Mouse (Mus musculus) embryonic facial prominence, embryonic 11.5 days (tissue): ENCODE measurements around the gene Napa. TPM values are rescaled to one million over a fixed set of nuclear protein-coding genes. Genes with fewer than 3 reads are reported as not detected.
A peak's percentile ranks its signal among the peaks of the same experiment; 100 is the strongest.

ENCODE experiments used
- ATAC-seq: fragments of 200-750 bp; cut with Nextera tagmentation; replicated peaks from 2 replicates; pipeline ENCODE4 v1.8.0; 2017; ENCODE audit warnings: low read depth; ENCODE audit not compliant: insufficient number of reproducible peaks, low FRiP score, low TSS enrichment
- DNase-seq: peaks from one replicate; pipeline ENCODE4 v3.0.0-alpha.2; 2015; ENCODE audit warnings: low spot score
- H3K27ac ChIP-seq: fragments of 300-500 bp; sonication (generic); replicated peaks from 2 replicates; pipeline ENCODE4 v1.5.1; 2014; ENCODE audit warnings: mild to moderate bottlenecking, low read depth, low read length, control low read depth
- H3K27me3 ChIP-seq: fragments of 300-500 bp; sonication (generic); 2 replicates; pipeline ENCODE4 v1.6.1; 2014; ENCODE audit warnings: mild to moderate bottlenecking, low read length, moderate library complexity, mixed read lengths; ENCODE audit not compliant: control insufficient read depth, insufficient read depth
- H3K36me3 ChIP-seq: fragments of 300-500 bp; sonication (generic); replicated peaks from 2 replicates; pipeline ENCODE4 v1.6.1; 2014; ENCODE audit warnings: low read depth, mild to moderate bottlenecking, low read length, moderate library complexity, mixed read lengths; ENCODE audit not compliant: control insufficient read depth, insufficient read depth
- H3K4me1 ChIP-seq: fragments of 300-500 bp; sonication (generic); 2 replicates; pipeline ENCODE4 v1.6.1; 2014; ENCODE audit warnings: low read length, mixed read lengths; ENCODE audit not compliant: control insufficient read depth, insufficient read depth
- H3K4me2 ChIP-seq: fragments of 300-500 bp; sonication (generic); 2 replicates; pipeline ENCODE4 v1.6.1; 2014; ENCODE audit warnings: low read depth, mild to moderate bottlenecking, control low read depth, low read length, moderate library complexity
- H3K4me3 ChIP-seq: fragments of 300-500 bp; sonication (generic); 2 replicates; pipeline ENCODE4 v1.5.1; 2014; ENCODE audit warnings: low read depth, low read length, control low read depth
- H3K9ac ChIP-seq: fragments of 300-500 bp; sonication (generic); replicated peaks from 2 replicates; pipeline ENCODE4 v1.6.1; 2014; ENCODE audit warnings: mild to moderate bottlenecking, control low read depth, low read length
- H3K9me3 ChIP-seq: fragments of 300-500 bp; sonication (generic); replicated peaks from 2 replicates; pipeline ENCODE4 v1.6.1; 2016; ENCODE audit warnings: mild to moderate bottlenecking, low read length, inconsistent platforms, mixed read lengths; ENCODE audit not compliant: control insufficient read depth
- WGBS: fragments of 180-500 bp; shearing (Covaris S2); extraction: QIAGEN DNeasy Blood & Tissue Kit; methylation state at CpG from one replicate; pipeline ENCODE4 v1.1.7; 2014; 5-methylcytosine and 5-hydroxymethylcytosine counted together
- polyA plus RNA-seq: library from polyadenylated mRNA; unstranded; fragments of >200 nt; fragmentation: Nextera tagmentation; extraction: Ambion mirVana; gene quantifications from 2 replicates; pipeline ENCODE4 v1.2.1, GENCODE M21; 2014

Napa gene
- 147 and 168 TPM in 2 replicates for polyA plus RNA-seq

GRCm38 (mm10) chr7:16098021-16099017 lies at the start of gene Napa:
Napa (plus strand) TSS chr7:16098458.
- 0 out of 2 replicates have a peak within 1 kb of the TSS, but pooled peaks have one; percentile 22 for H3K27ac ChIP-seq
- H3K9ac ChIP-seq = peak within 1 kb of the TSS; percentile 96
- no peaks in the 10 kb centered on the region for H3K9me3 ChIP-seq
- no peaks in the 10 kb centered on the region for H3K27me3 ChIP-seq
- H3K4me3 ChIP-seq = peak within 1 kb of the TSS; percentile 76
- DNase-seq (peak; percentile 100), ATAC-seq (peak; percentile 98)
- peak within 1 kb of the TSS; percentile 74 for H3K4me2 ChIP-seq
- H3K36me3 ChIP-seq = no peaks in the 10 kb centered on the region; the same call in 1 of the 2 replicates
- H3K4me1 ChIP-seq = peaks cover 5% of the 10 kb centered on the region
- under 1% methylated on average over 68 of the region's 68 CpGs for whole genome bisulfite sequencing

DNA sequence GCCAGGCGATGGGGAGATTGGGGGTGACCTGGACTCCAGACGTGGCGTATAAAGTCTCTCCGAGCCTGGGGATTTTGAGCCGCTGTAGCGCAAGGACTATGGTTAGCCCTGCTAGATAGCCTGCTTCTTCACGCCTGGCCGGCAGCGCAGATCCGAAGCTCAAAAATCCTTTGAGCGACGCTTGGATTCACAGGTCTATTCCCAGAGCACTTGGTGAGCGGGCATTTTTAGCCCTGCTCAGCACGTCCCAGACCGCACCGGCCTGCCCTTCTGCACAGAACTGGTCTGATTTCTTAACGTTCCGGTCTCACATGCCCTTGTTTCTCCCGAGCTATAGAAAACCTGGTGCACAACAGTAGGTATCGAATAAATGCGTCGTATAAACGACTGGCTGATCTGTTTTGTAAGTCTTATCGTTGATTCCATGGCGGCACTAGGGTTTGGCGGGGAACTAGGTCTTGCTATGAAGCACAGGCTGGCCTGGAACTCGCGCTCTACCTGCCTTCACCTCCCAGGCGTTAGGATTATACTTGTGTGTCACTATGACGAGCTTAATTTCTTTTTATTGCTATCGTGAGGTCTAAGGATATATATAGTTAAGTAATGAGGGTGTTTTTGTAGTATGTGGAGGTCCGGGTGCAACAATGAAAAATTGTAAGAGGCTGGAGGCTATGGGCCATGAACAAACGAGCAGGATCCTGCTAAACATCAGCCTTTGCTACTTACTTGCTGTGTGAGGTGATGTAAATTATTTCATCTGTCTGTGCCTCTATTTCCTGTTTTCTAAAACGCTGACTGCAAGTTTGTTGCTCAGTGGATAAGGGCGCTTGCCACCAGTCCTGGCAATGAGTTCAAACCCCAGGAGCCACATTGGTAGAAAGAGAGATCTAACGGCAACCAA lies 49.3 kb upstream of the Napa start:
- H3K4me3 ChIP-seq = peak overlapping the region; percentile 90
- DNase-seq (peak; percentile 26), ATAC-seq (peak; percentile 12)
- peak overlapping the region; percentile 67 for H3K27ac ChIP-seq
- H3K9ac ChIP-seq = peak overlapping the region; percentile 88
- H3K9me3 ChIP-seq = no peaks in the 10 kb centered on the region
- no peaks in the 10 kb centered on the region for H3K36me3 ChIP-seq
- no peaks in the 10 kb centered on the region for H3K27me3 ChIP-seq
- peaks cover 15% of the 10 kb centered on the region; the same call in 1 of the 2 replicates for H3K4me1 ChIP-seq
- WGBS = 8% methylated on average over 36 of the region's 36 CpGs
- peak overlapping the region; percentile 86 for H3K4me2 ChIP-seq

GRCm38 (mm10) chr7:16049576-16049915 lies 48.7 kb upstream of the Napa start:
- no peak for DNase-seq
- peak overlapping the region; percentile 88 for H3K9ac ChIP-seq
- no peak overlapping the region for H3K27ac ChIP-seq
- ATAC-seq = no peak
- H3K4me3 ChIP-seq = peak overlapping the region; percentile 90
- no peaks in the 10 kb centered on the region for H3K36me3 ChIP-seq
- H3K4me1 ChIP-seq = peaks cover 15% of the 10 kb centered on the region; the same call in 1 of the 2 replicates
- 76% methylated on average over 7 of the region's 7 CpGs for WGBS
- H3K27me3 ChIP-seq = no peaks in the 10 kb centered on the region
- no peaks in the 10 kb centered on the region for H3K9me3 ChIP-seq
- H3K4me2 ChIP-seq = peak overlapping the region; percentile 86

DNA sequence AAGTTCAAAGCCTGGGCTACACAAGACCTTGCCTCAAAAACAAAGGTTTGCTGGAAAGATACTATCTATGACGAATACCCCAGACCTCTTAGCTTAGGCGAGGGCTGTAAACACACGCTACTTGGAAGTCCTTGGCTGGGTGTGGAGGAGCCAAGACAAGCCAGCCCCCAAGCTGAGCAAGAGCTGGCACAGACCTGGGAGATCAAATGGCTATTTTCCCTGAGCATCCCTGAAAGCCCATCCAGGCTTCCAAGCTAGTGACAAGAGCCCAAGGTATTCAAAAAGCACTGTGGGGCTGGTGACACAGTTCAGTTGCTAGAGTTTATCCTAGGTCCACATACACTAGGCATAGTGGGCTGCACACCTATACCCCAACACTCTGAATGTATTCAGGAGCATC lies 47.7 kb upstream of the Napa start:
- no peaks in the 10 kb centered on the region for H3K27me3 ChIP-seq
- no peaks in the 10 kb centered on the region for H3K36me3 ChIP-seq
- no peak for ATAC-seq
- no peak overlapping the region for H3K4me3 ChIP-seq
- no peak overlapping the region for H3K27ac ChIP-seq
- H3K4me1 ChIP-seq = peaks cover 6% of the 10 kb centered on the region; the same call in 1 of the 2 replicates
- no peak overlapping the region for H3K9ac ChIP-seq
- 89% methylated on average over 3 of the region's 3 CpGs for WGBS
- no peak overlapping the region for H3K4me2 ChIP-seq
- no peaks in the 10 kb centered on the region for H3K9me3 ChIP-seq
- no peak for DNase-seq

GRCm38 (mm10) chr7:16051883-16052595 lies 46.2 kb upstream of the Napa start:
- 8% methylated on average over 19 of the region's 19 CpGs for WGBS
- H3K27me3 ChIP-seq = no peaks in the 10 kb centered on the region
- 0 out of 2 replicates have a peak, but pooled peaks cover 2% of the 10 kb centered on the region for H3K4me1 ChIP-seq
- DNase-seq = peak; percentile 88
- H3K9ac ChIP-seq = peak overlapping the region; percentile 56
- H3K36me3 ChIP-seq = no peaks in the 10 kb centered on the region
- peak overlapping the region; percentile 43 for H3K4me3 ChIP-seq
- H3K4me2 ChIP-seq = peak overlapping the region; percentile 56
- no peak for ATAC-seq
- H3K27ac ChIP-seq = peak overlapping the region; percentile 23
- no peaks in the 10 kb centered on the region for H3K9me3 ChIP-seq

- H3K27me3 ChIP-seq = no peaks in the 10 kb centered on the region
- no peaks in the 10 kb centered on the region for H3K36me3 ChIP-seq
- 0 out of 2 replicates have a peak, but pooled peaks cover 2% of the 10 kb centered on the region for H3K4me1 ChIP-seq
- DNase-seq = peak; percentile 98
- H3K9me3 ChIP-seq = no peaks in the 10 kb centered on the region
- H3K4me3 ChIP-seq = peak overlapping the region; percentile 43
- 0% methylated on average over 24 of the region's 24 CpGs for WGBS
- peak overlapping the region; percentile 23 for H3K27ac ChIP-seq
- peak; percentile 85 for ATAC-seq
- peak overlapping the region; percentile 56 for H3K9ac ChIP-seq
- peak overlapping the region; percentile 56 for H3K4me2 ChIP-seq
Measured at GRCm38 (mm10) chr7:16052684-16053083, 45.6 kb upstream of the Napa start.

DNA sequence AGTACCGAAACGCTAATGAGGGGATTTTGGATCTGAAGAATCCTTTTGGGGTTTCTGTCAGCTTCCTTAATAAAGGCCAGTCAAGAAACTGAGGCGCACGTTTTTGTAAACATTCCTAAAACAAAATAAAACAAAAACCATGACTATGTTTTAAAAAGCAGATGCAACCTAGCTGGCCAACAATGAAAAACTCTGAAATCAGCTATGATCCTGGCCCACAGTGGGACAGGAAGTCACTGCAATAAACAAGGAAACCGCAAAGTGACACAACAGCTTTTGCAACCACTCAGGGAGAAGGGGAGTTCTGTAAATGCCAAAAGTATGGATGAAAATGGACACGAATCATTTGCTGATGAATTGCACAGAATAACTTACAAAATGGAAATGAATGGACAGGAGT lies 45.2 kb upstream of the Napa start:
- Histone ChIP-seq H3K36me3 (no peaks in the 10 kb centered on the region), H3K27me3 (no peaks in the 10 kb centered on the region), H3K4me3 (peak overlapping the region; percentile 43), H3K4me1 (0 out of 2 replicates have a peak, but pooled peaks cover 2% of the 10 kb centered on the region), H3K4me2 (peak overlapping the region; percentile 56), H3K9me3 (no peaks in the 10 kb centered on the region), H3K27ac (no peak overlapping the region), H3K9ac (no peak overlapping the region; the same call in 1 of the 2 replicates)
- 14% methylated on average over 6 of the region's 6 CpGs for WGBS
- DNase-seq (no peak), ATAC-seq (no peak)
